Mouse (Mus musculus): ENCODE results near the gene Piga.

Piga gene

DNA sequence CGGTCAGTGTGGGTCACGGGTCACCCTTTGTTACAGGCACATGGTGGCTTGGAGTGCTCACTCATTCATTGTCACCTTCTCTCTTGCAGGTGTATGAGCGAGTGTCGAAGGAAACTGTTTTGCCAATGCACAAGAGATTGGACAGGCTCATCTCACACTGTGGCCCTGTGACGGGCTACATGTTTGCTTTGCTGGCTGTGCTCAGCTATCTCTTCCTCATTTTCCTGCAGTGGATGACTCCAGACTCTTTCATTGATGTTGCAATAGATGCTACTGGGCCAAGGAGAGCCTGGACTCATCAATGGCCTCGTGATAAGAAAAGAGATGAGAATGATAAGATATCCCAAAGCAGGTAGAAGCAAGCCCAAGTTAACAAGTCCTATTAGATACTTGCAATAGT, 12.0 kb downstream of the Piga start:
- DNase-seq (ENCODE audit: extremely low read depth, insufficient read length, low spot score) = no peak

GRCm38 (mm10) chrX:164432682-164433081, 13.1 kb downstream of the Piga start:
- DNase-seq (ENCODE audit: extremely low read depth, insufficient read length, low spot score) = no peak

- DNase-seq (ENCODE audit: extremely low read depth, insufficient read length, low spot score) = no peak
Measured at GRCm38 (mm10) chrX:164436709-164437108, 17.1 kb downstream of the Piga start, which contains the start of gene Asb11. Gene Asb11, plus strand, starts transcription at chrX:164436994.

- DNase-seq (ENCODE audit: extremely low read depth, insufficient read length, low spot score) = no peak
Measured at GRCm38 (mm10) chrX:164439462-164439861, 19.9 kb downstream of the Piga start.

GRCm38 (mm10) chrX:164440140-164440539, 20.6 kb downstream of the Piga start:
- no peak for DNase-seq (ENCODE audit: extremely low read depth, insufficient read length, low spot score)

GRCm38 (mm10) chrX:164440703-164441102, 21.1 kb downstream of the Piga start:
- no peak for DNase-seq (ENCODE audit: extremely low read depth, insufficient read length, low spot score)

DNA sequence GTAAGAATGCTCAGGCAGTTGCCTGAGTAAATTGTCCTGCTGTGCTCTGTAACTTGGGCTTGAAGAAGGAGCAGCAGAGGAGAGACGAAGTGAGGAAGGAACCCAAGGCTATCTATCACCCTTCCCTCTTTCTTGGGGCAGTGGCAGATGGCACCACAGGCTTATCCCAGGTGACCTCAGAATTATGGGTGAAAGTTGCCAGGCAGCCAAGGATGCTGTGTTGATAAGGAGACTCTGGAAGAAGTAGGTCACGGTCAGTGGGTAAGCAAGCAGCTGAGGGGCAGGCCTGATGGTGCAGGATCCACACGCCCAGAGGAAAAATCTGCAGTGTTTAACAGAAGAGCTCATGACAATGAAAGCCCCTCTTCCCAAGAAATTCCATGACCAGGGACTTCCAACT, 21.7 kb downstream of the Piga start:
- DNase-seq (ENCODE audit: extremely low read depth, insufficient read length, low spot score) = no peak

- no peak for DNase-seq (ENCODE audit: extremely low read depth, insufficient read length, low spot score)
Measured at GRCm38 (mm10) chrX:164445601-164446000, 26.0 kb downstream of the Piga start.

DNA sequence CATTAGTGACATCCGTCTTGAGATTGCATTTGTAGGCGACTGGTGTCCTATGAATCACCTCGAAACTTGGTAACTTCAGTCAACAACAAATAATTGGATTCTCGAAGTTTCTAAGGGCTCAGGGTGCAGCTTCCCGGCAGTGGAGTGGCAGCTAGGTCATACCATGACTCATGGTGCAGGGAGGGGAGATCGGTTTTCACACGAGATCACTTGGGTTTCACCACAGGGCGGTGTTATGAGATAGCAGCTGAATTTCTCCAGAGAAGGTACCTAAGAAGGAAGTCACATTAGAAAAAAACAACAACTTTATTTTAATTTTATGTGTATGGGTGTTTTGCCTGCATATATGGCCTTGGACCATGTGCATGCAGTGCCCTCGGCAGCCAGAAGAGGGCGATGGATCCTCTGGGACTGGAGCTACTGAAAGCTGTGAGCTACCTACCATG, 26.5 kb downstream of the Piga start:
- no peak for DNase-seq (ENCODE audit: extremely low read depth, insufficient read length, low spot score)

DNA sequence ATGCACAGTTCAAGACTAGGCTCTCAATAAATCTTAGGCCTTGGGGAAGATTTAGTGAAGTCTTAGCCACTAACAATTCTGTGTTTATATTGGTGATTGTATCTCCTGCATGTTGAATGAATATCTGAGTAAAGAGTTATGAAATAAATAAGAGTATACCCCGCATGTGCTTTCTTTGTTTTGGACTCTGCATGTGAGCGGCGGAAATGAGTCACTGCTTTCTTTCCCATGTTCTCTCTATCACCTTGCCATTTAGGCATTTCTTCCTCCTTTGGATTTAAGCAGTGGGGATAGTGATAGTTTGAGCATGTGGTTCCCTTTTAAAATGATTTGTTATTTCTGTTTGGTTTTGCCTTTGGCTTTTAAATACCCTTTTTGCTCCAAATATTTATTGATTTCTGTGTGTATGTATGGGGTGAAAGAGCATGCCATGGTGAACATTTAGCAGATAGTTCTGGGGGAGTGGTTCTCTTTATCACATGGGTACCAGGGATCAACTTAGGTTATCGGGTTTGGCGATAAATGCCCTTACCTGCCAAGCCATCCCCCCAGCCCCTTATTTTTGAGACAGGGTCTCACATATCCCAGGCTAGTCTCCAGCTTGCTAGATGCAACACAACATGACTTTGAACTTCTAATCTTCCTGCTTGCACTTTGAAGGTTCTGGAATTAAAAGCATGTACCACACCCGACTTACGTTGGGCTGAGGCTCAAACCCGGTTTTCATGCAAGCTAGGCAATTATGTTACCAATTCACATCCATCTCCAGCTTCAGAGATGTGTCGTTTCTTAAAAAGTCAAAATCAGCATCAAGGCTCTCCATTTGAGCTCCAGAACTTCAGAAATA, 27.5 kb downstream of the Piga start:
- DNase-seq (ENCODE audit: extremely low read depth, insufficient read length, low spot score) = no peak

DNA sequence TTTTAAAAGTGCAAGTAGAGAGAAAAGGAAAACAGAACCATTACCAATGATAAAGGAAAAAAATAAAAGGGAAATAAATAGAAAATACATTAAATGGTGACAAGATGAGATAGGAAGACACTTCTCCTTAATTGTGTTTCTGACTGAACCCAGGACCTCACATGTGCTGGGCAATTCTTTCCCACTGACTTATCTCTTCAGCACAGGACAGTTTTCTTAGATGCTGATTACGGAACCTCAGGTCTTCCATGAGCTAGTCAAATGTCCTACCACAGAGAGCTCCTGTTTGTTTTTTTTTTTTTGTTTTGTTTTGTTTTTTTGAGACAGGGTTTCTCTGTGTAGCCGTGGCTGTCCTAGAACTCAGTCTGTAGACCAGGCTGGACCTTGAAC, 28.1 kb downstream of the Piga start:
- DNase-seq (ENCODE audit: extremely low read depth, insufficient read length, low spot score) = no peak

GRCm38 (mm10) chrX:164449201-164449600, 29.6 kb downstream of the Piga start:
- no peak for DNase-seq (ENCODE audit: extremely low read depth, insufficient read length, low spot score)

GRCm38 (mm10) chrX:164459205-164459878, 39.8 kb downstream of the Piga start:
- no peak for DNase-seq (ENCODE audit: extremely low read depth, insufficient read length, low spot score)
